Mouse (Mus musculus) E14TG2a.4 (cell line): ENCODE measurements at regions not wholly inside any gene's neighbourhood (a gene's known extent, or its start where the extent isn't known, plus 50 kb on each side); places are given as distances from the start of the nearest gene placed in this dataset.

Source experiments
- CTCF ChIP-seq: conservative IDR thresholded peaks from 2 replicates; pipeline ENCODE4 v1.5.1; 2014; ENCODE audit warnings: low read length
- NANOG ChIP-seq: IDR thresholded peaks from 2 replicates; pipeline ENCODE4 v1.6.1; 2014; ENCODE audit warnings: borderline replicate concordance, low read length, mixed read lengths
- POU5F1 ChIP-seq: IDR thresholded peaks from 2 replicates; pipeline ENCODE4 v1.6.1; 2014; ENCODE audit warnings: low read length, borderline replicate concordance

GRCm38 (mm10) chr12:109390978-109391377 is 61.6 kb upstream of the Dlk1 start:
- no peak for TF ChIP-seq CTCF
- no peak for TF ChIP-seq POU5F1
- TF ChIP-seq NANOG = no peak
